Mouse (Mus musculus) heart, postnatal 10 days (tissue): Measurements from ENCODE around the gene Lad1. TPM values are rescaled to one million over a fixed set of nuclear protein-coding genes. Genes with fewer than 3 reads are reported as not detected.

Experiments used
- DNase-seq, 2 experiments: peaks; one replicate each; pipeline ENCODE4 v3.0.0; 2021
- intact Hi-C: fragments of 180-260 bp; cut with DNase I; formaldehyde crosslinking; loops from one replicate; pipeline ENCODE4 v1.15.1; 2025
- total RNA-seq, 2 experiments: library from RNA; stranded (reverse); gene quantifications; 2 replicates each; pipeline ENCODE4 v1.2.3; 2021

Lad1 gene
- total RNA-seq, 2 experiments from 2014 or later: 9.4 to 10.8 TPM

DNA sequence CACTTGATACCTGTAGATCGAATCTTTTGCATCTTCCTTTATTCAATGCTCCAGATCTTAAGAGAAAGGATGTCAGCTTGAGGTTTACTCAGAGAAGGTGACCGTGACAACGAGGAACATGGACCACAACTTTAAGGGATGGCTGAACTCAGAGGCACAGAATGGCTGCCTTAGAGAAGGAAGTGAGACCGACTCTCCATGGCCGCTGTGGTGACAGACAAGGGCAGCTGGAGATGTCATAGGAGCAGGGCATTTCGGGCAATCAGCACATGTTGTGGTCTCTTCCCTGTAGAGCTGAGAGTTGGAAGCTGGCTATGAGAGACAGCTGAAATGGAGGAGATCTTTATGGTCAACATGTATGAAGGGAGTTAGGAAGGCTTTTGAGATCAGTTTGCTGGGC, 46.4 kb downstream of the Lad1 start:
- peak in 1 of 2 experiments; percentile 5 for DNase-seq
- intact Hi-C loops: loop anchor here (1.0 kb wide), 1 partner anchor 79 kb away; no protein-coding TSS in a partner anchor

DNA sequence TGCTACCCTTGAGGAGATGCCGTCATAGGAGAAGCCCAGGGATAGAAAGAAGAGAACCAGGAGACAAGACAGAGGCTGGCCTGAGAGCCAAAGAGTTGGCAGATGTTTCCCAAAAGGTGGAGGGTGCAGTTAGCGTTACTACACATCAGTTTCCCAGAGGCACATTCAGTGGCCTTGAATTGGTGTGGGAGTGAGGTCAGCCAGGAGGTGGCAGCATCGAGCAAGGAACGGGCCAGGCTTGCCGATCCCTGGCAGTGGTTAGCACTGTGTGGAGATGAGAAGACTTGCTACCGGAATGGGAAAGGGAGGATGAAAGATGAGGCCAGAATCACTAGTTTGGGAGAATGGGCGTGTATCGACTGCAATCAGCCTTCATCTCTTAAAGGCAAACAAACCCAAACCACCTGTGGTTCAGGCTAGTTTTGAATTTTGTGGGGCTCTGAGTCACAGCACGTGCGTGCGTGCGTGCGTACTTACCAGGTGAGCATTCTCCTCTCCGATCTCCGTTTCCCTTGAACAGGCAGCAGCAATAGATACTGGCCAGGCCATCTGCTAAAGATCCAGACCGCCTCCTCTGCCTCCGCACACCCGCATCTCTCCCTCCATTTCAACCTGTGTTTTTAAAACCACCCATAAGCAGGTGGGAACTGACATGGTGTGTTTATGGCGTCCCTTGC, 47.3 kb downstream of the Lad1 start:
- peak; percentile 89 to 95 for DNase-seq
- intact Hi-C loops: loop anchor here (1.0 kb wide), 1 partner anchor 79 kb away; no protein-coding TSS in a partner anchor

DNA sequence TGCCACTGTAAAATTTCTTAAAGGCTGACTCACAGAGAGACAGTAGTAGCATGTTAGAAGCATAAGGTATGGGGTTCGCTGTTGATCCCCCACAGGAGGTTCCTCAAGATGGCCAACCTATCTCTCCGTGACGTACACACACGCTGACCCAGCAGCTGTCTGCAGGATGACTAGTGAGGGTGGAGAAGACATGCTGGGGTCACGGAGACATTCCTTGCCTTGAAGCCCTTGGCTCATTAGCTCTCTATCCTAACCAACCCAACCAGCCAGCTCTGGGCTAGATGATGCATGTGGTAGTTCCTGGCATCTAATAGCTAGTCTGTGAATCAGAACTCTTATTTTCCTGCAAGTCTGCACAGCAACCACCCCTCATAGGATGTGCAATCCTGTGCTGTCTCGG, 50.2 kb downstream of the Lad1 start:
- DNase-seq: no peak
- intact Hi-C loops: no loop called here

DNA sequence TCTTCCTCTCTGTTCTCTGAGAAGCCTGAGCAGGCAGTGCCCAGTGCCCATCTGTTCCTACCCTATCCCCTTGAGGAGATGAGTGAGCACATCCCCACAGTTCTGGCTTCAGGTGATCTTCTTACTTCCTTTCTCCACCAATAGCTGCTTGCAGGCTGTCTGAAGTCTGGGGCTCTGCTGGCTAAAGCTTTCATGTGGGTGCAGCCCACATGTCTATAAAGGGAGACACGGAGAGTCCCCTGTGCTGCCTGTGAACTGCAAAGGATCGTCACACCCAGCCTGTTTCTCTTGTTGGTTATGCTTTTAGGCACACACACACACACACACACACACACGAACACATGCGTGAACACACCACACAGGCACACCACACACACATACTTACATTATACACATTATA, 54.6 kb downstream of the Lad1 start:
- no peak for DNase-seq
- intact Hi-C loops: no loop called here

DNA sequence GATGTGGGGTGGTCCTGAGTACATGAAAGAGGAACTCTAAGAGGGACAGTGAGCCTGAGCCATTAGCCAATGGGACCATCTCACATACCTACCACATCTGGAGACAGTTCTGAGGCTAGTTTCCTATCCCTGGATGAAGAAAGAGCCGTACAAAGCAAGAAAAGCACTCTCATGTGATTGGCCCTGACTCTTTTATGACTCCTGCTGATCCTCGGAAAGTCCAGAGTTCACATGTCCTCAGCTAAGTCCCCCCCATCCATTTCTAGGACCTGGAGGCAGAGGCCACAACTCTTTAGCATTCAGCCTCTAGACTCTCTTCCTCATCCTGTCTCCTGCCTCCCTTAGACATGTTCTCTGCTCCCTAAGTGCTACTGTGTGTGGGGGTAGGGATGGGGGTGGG, 58.9 kb downstream of the Lad1 start:
- intact Hi-C loops: no loop called here
- no peak for DNase-seq

- intact Hi-C loops: loop anchor here (2.0 kb wide), 1 partner anchor 32 kb away; no protein-coding TSS in a partner anchor
- DNase-seq: peak; percentile 65 to 72
These were observed 64.1 kb downstream of the Lad1 start for GRCm38 (mm10) chr1:135882385-135883109.

Other genes with a start within 250 kb of the Lad1 start
- gene Nav1, start 211.3 kb upstream of the Lad1 start, total RNA-seq: 10 to 100 TPM; 34.3 to 42.8 TPM
- 100 to 1,000 TPM; 107 to 117 TPM for gene Csrp1, start 98.5 kb upstream of the Lad1 start, total RNA-seq
- gene Phlda3, start 52.5 kb upstream of the Lad1 start, total RNA-seq: 10 to 100 TPM; 35.4 to 36.7 TPM
- 100 to 1,000 TPM; 610 to 792 TPM for gene Tnni1, start 39.2 kb upstream of the Lad1 start, total RNA-seq
- gene Tnnt2, start 17.8 kb downstream of the Lad1 start, total RNA-seq: 1,000 to 10,000 TPM; 7,447 to 7,490 TPM
- under 1 TPM; 0.10 to 0.14 TPM for gene Pkp1, start 100.6 kb downstream of the Lad1 start, total RNA-seq
- gene Igfn1, start 187.7 kb downstream of the Lad1 start, total RNA-seq: under 1 TPM; 0.05 TPM
- 10 to 100 TPM; 23.8 to 26.1 TPM for gene Tmem9, start 189.6 kb downstream of the Lad1 start, total RNA-seq
- not detected for gene Ascl5, start 232.2 kb downstream of the Lad1 start, total RNA-seq
- gene Cacna1s, start 234.2 kb downstream of the Lad1 start, total RNA-seq: 1 to 10 TPM in 1 of 2 experiments, under 1 TPM in 1; 0.94 to 1.2 TPM